Mouse (Mus musculus): ENCODE measurements around the gene Ifi203. TPM values are rescaled to one million over a fixed set of nuclear protein-coding genes. Genes with fewer than 3 reads are reported as not detected.
"Not testable (repeated sequence)": the region's sequence is repeated elsewhere in the genome, so short reads cannot be mapped to it uniquely, and the experiment has no call there.

Gene Ifi203
- polyA plus RNA-seq (2015; fragmentation: Nextera tagmentation; extraction: Ambion mirVana) = 2.0 TPM in 2 replicates

DNA sequence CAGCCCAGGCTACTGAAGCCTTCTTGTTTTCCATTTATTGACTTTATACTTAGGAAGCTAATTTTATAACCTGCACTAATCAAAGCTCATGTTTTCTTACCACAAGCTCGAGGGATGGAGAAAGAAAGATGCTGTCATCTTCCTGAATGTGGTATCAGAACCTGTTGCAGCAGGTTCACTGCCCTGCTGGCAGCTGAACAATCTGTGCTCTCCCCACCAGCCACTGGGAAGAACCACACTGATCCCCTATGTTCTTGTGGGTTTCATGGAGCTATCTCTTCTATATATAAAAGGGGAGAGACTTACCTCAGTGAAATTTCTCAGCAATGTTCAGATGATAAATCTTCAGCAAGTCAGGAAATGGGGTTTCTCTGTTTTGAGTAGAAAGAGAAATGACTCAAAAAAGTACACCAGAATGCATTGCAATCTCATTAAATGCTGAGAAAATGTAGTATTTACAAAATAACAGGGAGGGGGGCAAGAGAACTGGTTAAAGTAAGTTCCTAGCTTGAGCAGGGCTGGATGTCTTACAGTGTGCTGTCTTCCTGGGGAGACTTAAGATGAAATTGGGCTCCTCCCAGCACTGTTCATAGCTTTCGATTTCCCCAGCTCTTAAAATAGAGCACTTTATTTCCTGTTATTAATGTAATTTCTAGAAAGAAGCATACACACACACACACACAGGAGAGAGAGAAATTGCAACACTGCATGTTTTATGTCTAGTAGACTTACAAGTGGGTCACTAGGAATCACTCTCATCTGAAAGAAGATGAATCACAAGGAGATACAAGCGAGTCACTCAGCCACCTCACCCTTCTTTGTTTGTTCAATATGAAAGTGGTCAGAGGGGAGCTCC, at the start of gene Ifi203, which contains the start of gene Mndal:
Ifi203 (minus strand) TSS at position 749 of the 856 bp plus-strand sequence.
Mndal (minus strand) TSS at position 568 of the 856 bp plus-strand sequence.
- WGBS = 67% methylated on average over 3 of the region's 3 CpGs

GRCm38 (mm10) chr1:173982694-173983305, 40.3 kb upstream of the Ifi203 start, which contains the start of gene Ifi202b:
TSS of gene Ifi202b (minus strand) at chr1:173982744.
- not testable (repeated sequence) for H3K4me1 ChIP-seq; H3K4me2 ChIP-seq; H3K4me3 ChIP-seq (replicated peaks); ATAC-seq (replicated peaks; ENCODE audit: low FRiP score); H3K27me3 ChIP-seq; H3K9me3 ChIP-seq (replicated peaks); H3K9ac ChIP-seq; H3K27ac ChIP-seq; H3K36me3 ChIP-seq
- WGBS = 91% methylated on average over 6 of the region's 6 CpGs

More for the DNA sequence above, at the start of gene Ifi203, which contains the start of gene Mndal:
- H3K36me3 ChIP-seq; ATAC-seq (replicated peaks; ENCODE audit: low FRiP score); H3K4me3 ChIP-seq (replicated peaks); H3K9me3 ChIP-seq (replicated peaks); H3K27ac ChIP-seq; H3K27me3 ChIP-seq; H3K4me1 ChIP-seq; H3K4me2 ChIP-seq; H3K9ac ChIP-seq: not testable (repeated sequence)

DNA sequence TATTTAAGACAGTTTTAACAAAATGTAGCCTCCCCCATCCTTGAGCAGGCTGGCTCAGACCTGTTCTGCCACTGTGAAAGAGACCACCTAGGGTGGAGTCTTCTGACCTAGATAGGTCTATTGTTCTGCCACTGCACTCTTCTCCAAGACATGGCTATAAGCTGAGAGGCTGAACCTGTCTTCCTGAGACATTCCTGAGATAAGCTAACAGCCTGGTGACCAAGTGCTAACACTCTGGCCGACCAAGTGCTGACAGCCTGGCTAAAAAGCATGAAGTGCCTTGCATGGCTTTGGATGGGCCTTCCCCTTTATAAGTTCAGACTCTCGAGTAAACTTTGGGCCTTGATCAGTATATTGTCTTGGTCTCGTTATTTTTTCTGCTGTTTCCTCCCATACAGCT, 38.6 kb upstream of the Ifi203 start:
- H3K27me3 ChIP-seq; H3K27ac ChIP-seq; ATAC-seq (replicated peaks; ENCODE audit: low FRiP score); H3K9me3 ChIP-seq (replicated peaks); H3K4me3 ChIP-seq (replicated peaks); H3K9ac ChIP-seq; H3K36me3 ChIP-seq; H3K4me2 ChIP-seq; H3K4me1 ChIP-seq: not testable (repeated sequence)
- 51% methylated on average over 3 of the region's 3 CpGs for WGBS

DNA sequence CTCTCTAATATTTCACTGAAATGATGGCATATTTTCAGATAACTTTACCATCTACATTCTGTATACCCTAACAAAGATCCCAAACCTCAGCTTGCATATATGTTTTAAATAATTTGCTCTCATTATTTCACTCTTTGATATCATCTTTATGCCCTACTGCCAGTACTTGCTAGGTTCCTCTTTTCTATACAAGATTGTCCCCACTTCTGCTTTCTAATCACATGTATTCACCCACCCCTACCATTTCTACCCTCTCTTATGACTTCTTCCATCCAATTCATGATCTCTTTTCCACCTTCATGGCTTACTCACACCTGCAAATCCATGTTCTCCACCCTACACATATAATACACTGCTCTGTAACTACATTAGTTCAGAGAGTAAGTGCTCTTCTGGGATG, 35.1 kb upstream of the Ifi203 start:
- ATAC-seq (replicated peaks; ENCODE audit: low FRiP score) = no peak
- Histone ChIP-seq H3K27ac (no peak overlapping the region), H3K9me3 (replicated peaks) (no peaks in the 10 kb centered on the region), H3K36me3 (no peaks in the 10 kb centered on the region), H3K27me3 (no peaks in the 10 kb centered on the region), H3K4me3 (replicated peaks) (no peak overlapping the region), H3K4me1 (no peaks in the 10 kb centered on the region), H3K9ac (no peak overlapping the region), H3K4me2 (no peak overlapping the region)

DNA sequence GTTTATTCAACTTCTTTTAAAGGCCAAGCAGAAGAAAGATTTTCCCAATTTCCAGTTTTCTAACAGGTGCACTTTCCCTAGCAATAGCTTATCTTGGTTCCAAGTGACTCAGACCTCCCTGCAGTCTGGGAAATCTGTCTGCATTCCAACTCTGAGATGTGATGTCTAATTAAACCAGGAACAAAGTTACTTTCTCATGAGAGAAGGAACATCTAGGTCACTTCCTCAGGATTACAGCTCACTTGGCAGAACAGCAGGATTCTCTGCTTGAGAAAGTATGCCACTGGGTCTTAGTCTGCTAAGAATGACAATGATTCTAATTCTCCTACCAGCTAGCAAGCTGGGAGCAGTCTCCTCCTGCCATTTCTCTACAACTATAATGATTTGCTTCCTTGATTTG, 30.6 kb upstream of the Ifi203 start:
- Histone ChIP-seq H3K4me2 (no peak overlapping the region), H3K27me3 (no peaks in the 10 kb centered on the region), H3K4me3 (replicated peaks) (no peak overlapping the region), H3K27ac (no peak overlapping the region), H3K9me3 (replicated peaks) (no peaks in the 10 kb centered on the region), H3K36me3 (no peaks in the 10 kb centered on the region), H3K4me1 (no peaks in the 10 kb centered on the region), H3K9ac (no peak overlapping the region)
- no peak for ATAC-seq (replicated peaks; ENCODE audit: low FRiP score)

DNA sequence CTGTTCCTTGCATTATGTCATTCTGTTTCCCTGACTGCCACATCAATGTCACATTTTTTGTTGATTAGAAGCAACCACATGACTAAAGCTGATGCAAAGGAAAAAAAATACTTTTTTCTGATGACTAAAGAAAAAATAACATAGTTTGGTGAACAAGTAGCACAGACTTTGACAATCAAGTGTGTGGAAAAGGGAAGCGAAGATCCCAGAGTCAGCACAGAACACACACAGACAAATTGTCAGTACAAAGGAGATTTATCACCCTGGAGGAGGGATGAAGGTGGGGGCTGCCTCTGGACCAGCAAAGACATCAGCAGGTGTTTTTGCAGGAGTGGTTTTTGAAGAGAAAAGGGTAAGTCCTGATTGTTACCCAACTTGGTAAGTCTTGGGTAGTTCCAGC, 19.0 kb upstream of the Ifi203 start:
- H3K27me3 ChIP-seq; H3K9me3 ChIP-seq (replicated peaks); ATAC-seq (replicated peaks; ENCODE audit: low FRiP score); H3K4me3 ChIP-seq (replicated peaks); H3K27ac ChIP-seq; H3K36me3 ChIP-seq; H3K9ac ChIP-seq; H3K4me1 ChIP-seq; H3K4me2 ChIP-seq: not testable (repeated sequence)
- 68% methylated on average over 1 of the region's 1 CpGs for WGBS

GRCm38 (mm10) chr1:173959998-173960397, 17.5 kb upstream of the Ifi203 start:
- H3K27ac ChIP-seq; H3K36me3 ChIP-seq; H3K27me3 ChIP-seq; H3K9me3 ChIP-seq (replicated peaks); H3K4me2 ChIP-seq; H3K9ac ChIP-seq; H3K4me3 ChIP-seq (replicated peaks); H3K4me1 ChIP-seq; ATAC-seq (replicated peaks; ENCODE audit: low FRiP score): not testable (repeated sequence)
- 42% methylated on average over 3 of the region's 3 CpGs for WGBS

- H3K27me3 ChIP-seq; ATAC-seq (replicated peaks; ENCODE audit: low FRiP score); H3K9me3 ChIP-seq (replicated peaks); H3K4me3 ChIP-seq (replicated peaks); H3K4me1 ChIP-seq; H3K4me2 ChIP-seq; H3K36me3 ChIP-seq; H3K27ac ChIP-seq; H3K9ac ChIP-seq: not testable (repeated sequence)
- 37% methylated on average over 3 of the region's 3 CpGs for WGBS
These were observed 13.5 kb upstream of the Ifi203 start for GRCm38 (mm10) chr1:173955839-173956527.

GRCm38 (mm10) chr1:173955071-173955796, 12.8 kb upstream of the Ifi203 start:
- Histone ChIP-seq H3K27me3 (no peaks in the 10 kb centered on the region), H3K4me2 (no peak overlapping the region), H3K9ac (no peak overlapping the region), H3K27ac (no peak overlapping the region), H3K9me3 (replicated peaks) (no peaks in the 10 kb centered on the region), H3K4me3 (replicated peaks) (no peak overlapping the region), H3K36me3 (no peaks in the 10 kb centered on the region), H3K4me1 (no peaks in the 10 kb centered on the region)
- ATAC-seq (replicated peaks; ENCODE audit: low FRiP score) = no peak
- 88% methylated on average over 2 of the region's 2 CpGs for WGBS

DNA sequence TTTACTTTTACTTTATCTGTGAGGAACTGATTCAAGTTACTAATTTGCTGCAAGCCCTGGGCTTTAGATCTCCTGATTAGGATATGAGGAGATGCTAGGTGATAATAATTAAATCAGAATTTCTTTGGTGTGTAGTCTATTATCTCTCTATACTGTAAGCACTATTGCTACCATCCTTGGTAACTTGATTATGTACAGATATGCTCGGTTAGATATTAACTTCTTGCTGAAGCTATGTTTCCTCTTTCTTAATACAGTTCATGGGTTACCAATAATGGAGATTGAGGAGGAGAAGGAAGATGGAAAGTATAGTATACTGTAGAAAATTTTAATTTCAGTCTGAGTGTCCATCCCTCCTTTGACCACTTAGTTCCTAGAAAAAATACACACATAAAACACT, 11.1 kb upstream of the Ifi203 start:
- H3K9me3 ChIP-seq (replicated peaks) = no peaks in the 10 kb centered on the region
- H3K9ac ChIP-seq = no peak overlapping the region
- no peak overlapping the region for H3K4me3 ChIP-seq (replicated peaks)
- no peaks in the 10 kb centered on the region for H3K27me3 ChIP-seq
- H3K27ac ChIP-seq = no peak overlapping the region
- H3K4me2 ChIP-seq = no peak overlapping the region
- ATAC-seq (replicated peaks; ENCODE audit: low FRiP score) = no peak
- no peaks in the 10 kb centered on the region for H3K4me1 ChIP-seq
- WGBS = 80% methylated on average over 1 of the region's 1 CpGs
- no peaks in the 10 kb centered on the region for H3K36me3 ChIP-seq

- not testable (repeated sequence) for H3K4me3 ChIP-seq (replicated peaks); ATAC-seq (replicated peaks; ENCODE audit: low FRiP score); H3K4me2 ChIP-seq; H3K9ac ChIP-seq; H3K4me1 ChIP-seq; H3K9me3 ChIP-seq (replicated peaks); H3K27ac ChIP-seq; H3K27me3 ChIP-seq; H3K36me3 ChIP-seq
- WGBS = 86% methylated on average over 2 of the region's 2 CpGs
These were observed 6.6 kb upstream of the Ifi203 start for GRCm38 (mm10) chr1:173949044-173949443.

DNA sequence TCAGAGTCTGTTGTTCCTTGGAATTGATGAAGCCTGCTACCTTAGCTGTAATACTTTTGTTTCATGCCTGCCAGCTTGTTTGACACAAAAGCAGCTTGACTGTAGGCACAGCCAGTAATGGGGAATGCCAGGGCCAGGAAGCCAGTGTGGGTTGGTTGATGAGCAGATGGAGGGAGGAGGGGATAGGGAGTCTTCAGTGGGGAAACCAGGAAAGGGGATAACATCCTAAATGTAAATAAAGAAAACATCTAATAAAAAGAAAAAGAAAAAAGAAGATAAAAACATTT, 251 bp upstream of the Ifi203 start:
- H3K4me2 ChIP-seq; H3K27me3 ChIP-seq; H3K9me3 ChIP-seq (replicated peaks); H3K27ac ChIP-seq; H3K4me1 ChIP-seq; ATAC-seq (replicated peaks; ENCODE audit: low FRiP score); H3K9ac ChIP-seq; H3K4me3 ChIP-seq (replicated peaks); H3K36me3 ChIP-seq: not testable (repeated sequence)
